Mouse (Mus musculus) ovary, adult 10 weeks (tissue): ENCODE results near the gene Angptl1. TPM values are rescaled to one million over a fixed set of nuclear protein-coding genes. Genes with fewer than 3 reads are reported as not detected.

Experiments
- polyA plus RNA-seq: library from polyadenylated mRNA; stranded (reverse); fragments of 350-450 nt; fragmentation: Illumina TruSeq; extraction: RNeasy Lipid Tissue Mini Kit (QIAGEN cat#74804); gene quantifications from one replicate; pipeline ENCODE4 v1.2.3, GENCODE M21; 2014

Gene Angptl1
- polyA plus RNA-seq = 24.1 TPM

GRCm38 (mm10) chr1:156838177-156838576 is at the start of gene Angptl1:
Gene Angptl1, plus strand, starts transcription at chr1:156838562.

Other genes with a start within 250 kb of the Angptl1 start
- 10.4 TPM for gene Tor3a, start 164.2 kb upstream of the Angptl1 start, polyA plus RNA-seq
- gene Fam20b, start 119.5 kb upstream of the Angptl1 start, polyA plus RNA-seq = 107 TPM
- 124 TPM for gene Ralgps2, start 101.1 kb downstream of the Angptl1 start, polyA plus RNA-seq